Mouse (Mus musculus) B cell, adult 2 months (primary cell): ENCODE data around the gene Gzmb.
A peak's percentile ranks its signal among the peaks of the same experiment; 100 is the strongest.
"Not testable (repeated sequence)": the region's sequence is repeated elsewhere in the genome, so short reads cannot be mapped to it uniquely, and the experiment has no call there.

Source experiments
- DNase-seq, 2 experiments: peaks; one replicate each; pipeline ENCODE4 v3.0.0; 2022

Gene Gzmb

DNA sequence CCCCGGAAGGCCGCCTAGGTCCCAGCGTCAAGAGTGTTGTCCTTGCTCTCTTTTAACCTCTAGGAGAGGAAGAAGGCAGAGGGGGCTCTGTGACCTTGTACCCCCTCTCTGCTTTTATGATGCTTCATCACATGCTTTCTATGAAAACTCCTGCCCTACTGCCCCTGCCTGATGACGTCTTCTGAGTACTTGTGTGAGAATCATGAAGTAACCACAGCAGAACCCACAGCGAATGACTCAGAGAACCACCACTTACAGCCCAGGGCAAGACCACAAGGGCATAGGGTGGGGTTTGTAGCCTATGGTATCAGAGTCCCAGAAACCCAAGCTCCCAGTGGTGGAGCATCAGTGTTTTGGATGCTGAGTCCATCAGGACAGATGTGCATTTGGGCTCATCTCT lies at the start of gene Gzmb:
Gene Gzmb (minus strand): TSS at position 108 of the 400 bp plus-strand sequence.
- DNase-seq, result no peak

DNA sequence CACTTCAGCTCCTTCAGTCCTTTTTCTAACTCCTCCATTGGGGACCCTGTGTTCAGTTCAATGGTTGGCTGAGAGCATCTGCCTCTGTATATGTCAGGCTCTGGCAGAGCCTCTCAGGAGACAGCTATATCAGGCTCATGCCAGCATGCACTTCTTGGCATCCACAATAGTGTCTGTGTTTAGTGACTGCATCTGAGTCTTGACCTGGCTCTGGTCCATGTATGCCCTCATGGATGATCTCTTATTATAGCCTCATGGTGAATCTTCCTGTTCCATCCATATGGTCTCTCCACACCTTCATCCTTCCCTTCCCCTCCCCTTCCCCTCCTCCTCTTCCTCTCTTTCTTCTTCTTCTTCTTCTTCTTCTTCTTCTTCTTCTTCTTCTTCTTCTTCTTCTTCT lies 49.7 kb upstream of the Gzmb start:
- DNase-seq, result not testable (repeated sequence)

DNA sequence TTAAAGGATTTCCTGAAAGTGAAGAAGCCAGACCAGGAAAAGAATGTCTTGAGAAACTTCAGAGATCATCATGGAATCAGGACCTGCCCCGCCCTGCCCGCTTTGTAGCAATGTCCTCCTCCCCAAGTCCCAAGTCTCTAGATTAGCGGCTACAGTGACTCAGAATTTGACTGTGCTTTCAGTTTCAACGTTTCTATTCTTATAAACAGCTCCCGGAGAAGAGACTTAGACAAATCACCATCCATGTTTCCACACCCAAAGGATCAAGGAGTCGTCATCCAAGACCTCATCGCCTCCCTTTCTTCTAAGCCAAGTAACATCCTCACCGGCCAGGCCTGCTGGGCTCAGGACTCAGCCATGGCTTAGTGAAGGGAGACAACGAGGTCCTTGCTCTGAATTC lies 48.2 kb upstream of the Gzmb start:
- DNase-seq, result no peak

DNA sequence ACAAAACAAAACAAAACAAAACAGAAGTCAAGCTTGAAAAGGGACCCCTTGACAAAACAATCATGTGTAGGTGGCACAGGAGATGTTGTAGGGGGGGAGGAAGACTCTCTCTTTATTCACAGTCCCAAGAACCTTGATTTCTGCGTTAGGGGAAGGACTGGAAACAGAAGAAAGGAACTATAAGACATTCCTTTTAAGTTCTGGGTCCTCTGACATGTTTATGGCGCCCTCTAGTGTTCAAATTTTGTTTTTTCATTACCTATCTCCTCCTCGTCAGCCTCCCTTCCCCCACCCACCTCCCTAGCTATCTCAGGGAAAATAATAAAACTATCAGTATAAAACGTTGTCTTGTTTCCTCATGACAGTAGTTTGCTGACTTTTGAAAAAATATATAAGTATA lies 42.1 kb upstream of the Gzmb start:
- DNase-seq, result peak; percentile 17

DNA sequence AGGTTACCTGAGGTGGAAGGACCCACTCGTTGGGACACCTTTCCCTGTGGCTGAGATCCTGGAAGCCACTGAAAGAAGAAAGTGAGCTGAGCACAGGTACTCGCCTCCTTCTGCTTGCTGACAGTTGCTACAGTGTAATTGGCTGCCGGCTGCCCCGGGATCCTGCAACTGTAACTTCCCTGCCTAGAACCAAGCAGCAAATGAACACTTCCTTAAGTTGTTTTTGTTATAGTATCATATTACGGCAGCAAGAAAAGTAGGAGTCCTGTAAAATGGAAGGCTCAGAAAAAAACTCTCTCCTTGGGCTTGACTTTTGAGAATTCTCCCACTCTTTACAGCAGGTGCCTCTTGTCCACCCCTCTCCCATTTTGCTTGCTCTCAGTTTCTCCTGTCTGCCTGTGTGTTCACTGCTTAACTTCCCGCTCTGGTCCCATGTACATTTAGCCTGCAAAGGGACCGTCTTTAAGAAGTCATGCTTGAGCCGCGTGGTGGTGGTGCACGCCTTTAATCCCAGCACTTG lies 41.5 kb upstream of the Gzmb start:
- DNase-seq, result no peak

DNA sequence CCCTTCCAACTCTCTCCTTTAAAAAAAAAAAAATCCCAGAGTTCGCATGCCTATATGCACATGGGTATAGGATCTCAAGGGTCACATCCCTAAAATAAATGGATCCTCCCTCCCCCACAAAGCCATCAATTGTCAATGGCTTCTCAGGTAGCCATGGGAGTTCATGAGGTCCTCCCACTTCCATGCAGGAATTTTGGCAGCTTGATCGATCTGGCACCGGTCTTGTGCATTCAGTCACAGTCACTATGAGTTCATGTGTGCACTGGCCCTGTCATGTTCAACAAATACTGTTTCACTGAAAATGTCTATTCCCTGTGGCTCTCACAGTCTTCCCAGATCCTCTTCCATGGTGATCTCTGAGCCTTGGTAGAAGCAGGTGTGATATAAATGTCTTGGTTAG lies 40.0 kb upstream of the Gzmb start:
- no peak for DNase-seq

DNA sequence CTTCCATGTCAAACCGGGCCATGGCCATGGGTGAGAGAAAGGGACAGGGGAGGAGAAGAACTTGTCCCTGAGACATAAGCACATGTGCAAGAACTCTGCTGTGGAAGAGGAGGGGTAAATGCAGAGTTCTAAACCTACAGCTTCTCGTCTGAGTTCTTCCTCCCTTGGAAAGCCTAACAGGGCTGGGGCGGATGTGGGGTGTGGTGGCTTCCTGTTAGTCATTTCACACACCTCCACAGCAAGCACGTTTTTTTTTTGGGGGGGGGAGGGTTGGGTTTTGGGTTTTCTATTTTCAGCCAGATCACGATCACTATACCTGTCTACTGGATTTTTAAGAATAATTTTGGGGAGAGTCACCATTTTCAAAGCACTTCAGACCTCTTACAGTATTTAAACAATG lies 34.7 kb upstream of the Gzmb start:
- DNase-seq, result peak in 1 of 2 experiments; percentile 17

DNA sequence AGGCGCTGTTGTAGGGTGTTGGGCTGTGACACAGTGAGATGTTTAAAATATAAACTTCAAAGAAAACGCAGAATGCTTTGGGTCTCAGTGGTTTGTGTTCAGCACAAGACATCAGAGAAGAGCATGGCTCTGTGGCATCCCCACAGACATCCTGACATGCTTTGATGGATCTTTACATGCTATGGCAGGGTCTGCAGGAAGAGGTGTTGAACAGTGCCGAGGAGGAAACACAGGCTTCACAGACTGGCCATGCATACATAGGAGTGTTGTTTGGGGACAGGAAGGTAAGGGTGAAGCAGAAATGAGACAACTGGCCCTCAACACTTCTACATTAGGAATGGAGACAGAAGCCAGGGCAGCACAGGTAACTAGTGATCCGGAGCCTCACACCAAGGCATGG lies 34.0 kb upstream of the Gzmb start:
- DNase-seq, result no peak

DNA sequence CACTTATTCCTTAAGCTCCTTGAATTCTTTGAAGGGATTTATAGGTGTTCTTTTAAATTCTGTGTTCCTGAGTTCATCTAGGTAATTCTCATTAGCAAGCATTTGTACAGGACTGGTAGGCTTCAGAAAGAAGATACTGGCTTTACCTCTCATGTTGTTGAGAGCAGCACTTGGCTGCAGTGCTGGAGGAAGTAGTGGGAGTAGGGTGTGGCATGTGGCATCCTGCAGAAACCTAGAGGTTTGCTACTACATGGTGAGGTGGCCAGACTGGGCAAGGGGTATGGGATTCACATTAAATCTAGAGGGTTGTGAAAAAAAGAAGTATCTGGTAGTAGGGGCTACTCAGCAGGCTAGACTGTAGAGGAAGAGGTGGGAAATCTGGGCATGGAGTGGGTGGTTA lies 31.1 kb upstream of the Gzmb start:
- no peak for DNase-seq

DNA sequence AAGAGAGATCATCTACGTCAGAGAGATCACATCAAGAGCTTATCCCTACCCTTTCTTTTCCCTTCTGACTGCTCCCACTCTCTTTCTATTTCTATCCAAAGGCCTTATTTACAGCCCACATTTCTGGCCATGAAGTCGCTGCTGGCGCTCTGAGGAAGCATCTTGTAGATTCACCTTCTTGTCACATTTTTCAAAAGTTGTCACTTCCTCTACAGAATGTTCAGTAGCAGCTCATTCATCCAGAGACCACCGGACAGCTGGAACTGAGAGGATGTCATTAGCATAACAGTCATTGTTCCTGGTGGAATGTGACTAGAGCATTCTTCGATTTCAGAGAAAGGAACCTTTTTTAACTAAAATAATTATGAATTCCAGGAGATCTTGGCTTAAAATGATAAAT lies 26.6 kb upstream of the Gzmb start:
- DNase-seq, result no peak

DNA sequence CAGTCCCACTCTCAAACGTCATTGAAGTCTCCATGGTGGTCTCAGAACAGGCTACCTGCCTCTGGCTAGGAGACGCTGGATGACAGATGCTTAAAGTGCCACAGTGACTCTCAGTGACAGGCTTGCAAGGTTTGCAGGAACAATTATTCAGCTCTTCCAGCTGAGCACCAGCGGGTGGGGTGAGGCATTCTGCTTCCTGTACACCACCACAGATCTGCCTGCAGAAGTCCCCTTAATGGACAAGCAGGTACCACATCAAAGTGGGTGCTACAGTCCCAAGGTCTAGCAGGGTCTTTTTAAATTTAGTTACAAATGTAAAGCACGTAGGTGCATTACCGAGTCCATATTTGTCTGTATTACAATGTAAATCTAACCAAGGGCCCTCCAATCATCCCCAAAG lies 25.7 kb upstream of the Gzmb start:
- no peak for DNase-seq

DNA sequence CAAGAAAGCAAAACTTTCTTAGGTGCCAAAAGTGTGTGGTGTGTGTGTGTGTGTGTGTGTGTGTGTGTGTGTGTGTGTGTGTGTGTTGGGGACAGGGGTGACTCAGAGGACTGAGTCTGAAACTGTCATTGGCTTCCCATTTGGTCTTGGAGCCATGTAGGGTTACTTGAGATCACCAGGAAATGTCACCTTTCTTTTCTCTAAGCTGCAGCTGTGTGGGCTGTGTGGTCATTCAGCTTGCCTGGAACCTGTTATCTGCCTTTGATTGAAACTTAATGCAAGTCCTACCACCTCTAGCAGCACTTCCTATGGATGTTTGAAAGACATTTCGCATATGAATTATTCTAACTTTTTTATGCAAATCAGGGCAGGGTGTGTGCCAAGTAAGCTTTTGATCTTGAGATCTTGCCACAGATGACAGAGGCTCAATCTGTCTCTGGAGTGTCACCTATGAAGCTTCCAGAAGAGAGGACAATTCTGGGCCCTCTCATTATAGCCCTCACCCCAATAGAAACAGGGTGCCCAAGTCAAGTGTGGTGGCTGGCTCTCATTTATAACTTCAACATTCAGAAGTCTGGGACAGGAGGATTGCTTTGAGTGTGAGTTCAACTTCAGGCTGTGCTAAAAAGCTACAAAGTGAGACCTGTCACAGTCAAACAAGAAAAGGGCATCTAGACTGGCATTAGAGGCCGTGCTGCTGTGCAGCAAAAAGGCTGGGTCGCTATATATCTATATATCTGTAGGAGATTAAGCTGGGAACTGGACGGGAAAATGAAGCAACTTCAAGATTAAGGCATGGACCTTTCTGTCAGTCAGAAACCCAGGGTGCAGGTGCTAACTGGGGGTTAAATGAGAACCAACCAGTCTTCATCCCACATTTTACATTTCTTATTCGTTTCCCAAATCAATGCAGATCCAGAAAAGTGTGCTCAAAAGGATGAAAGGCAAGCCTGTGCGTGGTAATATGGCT lies 22.6 kb upstream of the Gzmb start:
- no peak for DNase-seq

DNA sequence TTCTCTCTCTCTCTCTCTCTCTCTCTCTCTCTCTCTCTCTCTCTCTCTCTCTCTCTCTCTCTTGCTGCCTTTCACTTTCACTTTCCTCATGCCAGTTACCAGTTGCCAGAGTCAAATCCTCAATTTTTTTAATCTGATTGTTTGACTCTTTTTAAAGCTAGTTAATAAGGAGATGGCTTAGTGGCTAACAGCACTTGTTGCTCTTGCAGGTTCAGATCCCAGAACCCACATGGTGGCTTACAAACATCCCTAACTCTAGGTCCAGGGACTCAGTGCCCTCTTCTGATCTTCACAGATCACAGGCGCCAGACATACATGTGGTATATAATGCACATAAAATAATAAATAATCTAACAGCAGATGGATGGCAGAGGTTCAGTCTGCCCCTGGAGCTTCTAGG lies 21.8 kb upstream of the Gzmb start:
- DNase-seq, result no peak

DNA sequence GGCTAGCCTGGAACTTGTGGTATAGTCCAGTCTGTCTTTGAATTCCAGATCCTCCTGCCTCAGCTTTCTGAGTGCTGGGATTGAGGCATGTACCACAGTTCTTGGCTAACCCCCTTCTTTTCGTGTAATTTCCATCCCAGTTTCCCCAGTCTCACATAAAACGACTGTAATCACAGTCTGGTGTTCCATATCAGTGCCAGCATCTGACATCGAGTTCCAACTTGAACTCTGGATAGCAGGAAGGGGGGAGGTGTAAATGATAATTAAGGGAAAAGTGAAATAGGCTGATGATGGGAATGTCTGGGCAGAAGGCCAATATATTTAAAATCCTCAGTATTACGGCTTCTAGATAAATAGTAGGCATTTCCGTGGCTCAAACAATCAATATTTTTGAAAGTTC lies 19.0 kb upstream of the Gzmb start:
- no peak for DNase-seq

DNA sequence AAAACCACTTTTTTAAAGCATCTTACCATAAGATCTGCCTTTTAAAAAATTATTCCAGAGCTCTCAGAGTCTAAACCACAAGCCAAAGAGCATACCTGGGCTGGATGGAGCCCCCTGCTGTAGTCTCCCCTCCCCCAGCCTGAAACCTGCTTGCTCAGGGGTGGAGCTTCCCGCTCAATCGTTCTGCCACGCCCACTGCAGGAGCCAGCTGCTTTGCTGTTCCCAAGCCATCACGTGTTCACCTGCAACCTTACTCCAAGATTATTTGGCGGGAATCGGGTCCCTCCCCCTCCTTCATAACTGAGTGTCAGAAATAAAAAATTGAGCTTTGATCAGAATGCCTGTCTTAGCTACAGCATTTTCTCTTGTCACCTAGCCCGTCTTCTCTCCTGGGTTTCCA lies 16.6 kb upstream of the Gzmb start:
- not testable (repeated sequence) for DNase-seq

DNA sequence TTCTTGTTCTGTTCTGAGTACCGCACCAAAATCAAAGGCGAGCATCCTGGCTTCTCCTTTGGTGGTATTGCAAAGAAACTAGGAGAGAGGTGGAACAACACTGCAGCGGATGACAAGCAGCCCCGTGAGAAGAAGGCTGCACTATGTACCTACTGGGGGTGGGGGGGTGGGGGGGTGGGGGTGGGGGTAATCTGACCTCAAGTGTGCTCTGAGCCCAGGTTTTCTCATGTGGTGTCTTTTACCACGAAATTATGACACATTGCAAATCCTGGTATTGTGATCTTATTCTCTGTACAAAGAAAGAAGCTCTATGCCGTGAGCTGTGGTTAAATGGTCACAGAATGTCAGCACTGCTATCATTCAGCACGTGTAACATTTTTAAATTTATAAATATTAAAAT lies 14.0 kb upstream of the Gzmb start:
- not testable (repeated sequence) for DNase-seq

DNA sequence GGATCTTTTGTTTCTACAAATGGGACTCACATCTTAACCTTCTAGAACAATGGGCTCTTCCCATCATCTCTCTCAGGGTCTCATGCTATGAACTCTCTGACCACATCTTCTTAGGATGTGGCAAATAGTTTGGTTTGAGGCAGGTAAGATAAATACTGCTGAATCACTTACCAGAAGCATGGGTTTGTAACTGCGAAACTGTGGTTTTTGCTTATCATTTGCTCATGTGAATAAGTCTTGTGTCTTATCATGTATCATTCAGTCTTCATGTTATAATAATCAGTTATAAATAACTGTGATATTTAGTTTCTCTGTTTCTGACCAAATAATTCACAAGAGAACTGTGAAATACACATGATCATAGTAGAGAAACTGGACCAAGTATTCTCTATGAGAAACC lies 4.0 kb upstream of the Gzmb start:
- DNase-seq, result no peak

DNA sequence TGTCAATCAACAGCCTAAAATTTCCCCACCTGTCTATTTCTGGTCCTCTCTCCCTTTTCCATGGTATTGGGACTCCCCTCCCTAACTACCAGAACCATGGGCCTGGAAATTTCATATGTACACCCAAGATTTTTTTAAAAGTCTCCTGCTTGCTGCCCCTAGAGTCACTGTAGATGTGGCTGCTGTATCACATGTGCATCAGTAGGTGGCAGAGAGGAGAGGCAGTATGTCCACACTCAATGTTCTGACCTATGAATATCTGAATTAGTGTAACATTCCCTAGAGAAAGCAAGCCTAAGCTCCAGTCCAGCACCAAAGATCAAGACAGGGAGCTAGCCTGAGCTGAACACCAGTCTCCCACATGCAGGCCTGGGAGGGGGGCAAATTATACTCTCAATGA lies 21.7 kb downstream of the Gzmb start:
- DNase-seq, result no peak

DNA sequence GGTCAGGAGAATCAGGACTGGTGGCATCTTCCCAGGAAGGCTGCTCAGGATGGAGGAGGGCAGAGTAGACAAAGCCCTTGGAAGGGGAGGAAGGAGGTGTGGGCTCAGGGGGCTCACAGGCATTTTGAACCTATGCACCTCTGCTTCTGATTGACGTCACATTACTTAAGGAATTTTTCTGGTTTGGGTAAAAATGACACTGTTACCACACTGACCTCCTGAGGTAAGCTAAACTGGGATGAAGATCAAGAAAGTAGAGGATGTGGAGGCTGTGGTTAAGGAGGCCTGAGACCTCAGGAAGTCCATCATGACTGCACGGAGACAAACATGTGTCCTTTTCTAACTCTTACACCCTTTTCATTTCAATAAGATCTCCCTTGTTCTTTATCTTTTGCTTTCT lies 27.5 kb downstream of the Gzmb start, which contains the start of gene Gzmc:
Gene Gzmc (minus strand): TSS at position 101 of the 400 bp plus-strand sequence.
- DNase-seq, result no peak

DNA sequence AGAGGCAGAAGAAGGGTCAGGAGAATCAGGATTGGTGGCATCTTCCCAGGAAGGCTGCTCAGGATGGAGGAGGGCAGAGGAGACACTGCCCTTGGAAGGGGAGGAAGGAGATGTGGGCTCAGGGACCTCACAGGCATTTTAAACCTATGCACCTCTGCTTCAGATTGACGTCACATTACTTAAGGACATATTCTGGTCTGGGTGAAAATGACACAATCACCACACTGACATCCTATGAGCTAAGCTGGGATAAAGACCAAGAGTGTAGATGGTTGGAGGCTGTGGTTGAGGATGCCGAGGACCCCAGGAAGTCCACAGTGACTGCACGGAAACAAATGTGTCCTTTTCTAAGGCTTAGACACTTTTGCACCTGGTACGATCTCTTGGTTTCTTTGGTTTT lies 50.7 kb downstream of the Gzmb start, which contains the start of gene Gzmf:
Gene Gzmf (minus strand): TSS at position 101 of the 400 bp plus-strand sequence.
- no peak for DNase-seq
